Mouse (Mus musculus) midbrain, embryonic 11.5 days (tissue): ENCODE measurements around the gene Sdhb. TPM values are rescaled to one million over a fixed set of nuclear protein-coding genes. Genes with fewer than 3 reads are reported as not detected.

Experiments used
- ATAC-seq: fragments of 200-750 bp; cut with Nextera tagmentation; 2 replicates; pipeline ENCODE4 v1.8.0; 2017; ENCODE audit warnings: moderate TSS enrichment, moderate library complexity; ENCODE audit not compliant: low FRiP score
- DNase-seq: peaks from one replicate; pipeline ENCODE4 v3.0.0; 2015; ENCODE audit warnings: low spot score; ENCODE audit errors: missing footprints
- H3K27ac ChIP-seq: fragments of 300-500 bp; sonication (generic); 2 replicates; pipeline ENCODE4 v1.5.1; 2014; ENCODE audit warnings: low read depth, low read length
- H3K27me3 ChIP-seq: fragments of 300-500 bp; sonication (generic); 2 replicates; pipeline ENCODE4 v1.6.1; 2014; ENCODE audit warnings: mild to moderate bottlenecking, low read length, moderate library complexity, mixed read lengths; ENCODE audit not compliant: control insufficient read depth, insufficient read depth
- H3K36me3 ChIP-seq: fragments of 300-500 bp; sonication (generic); 2 replicates; pipeline ENCODE4 v1.6.1; 2014; ENCODE audit warnings: mild to moderate bottlenecking, low read length, moderate library complexity, mixed read lengths; ENCODE audit not compliant: control insufficient read depth, insufficient read depth
- H3K4me1 ChIP-seq: fragments of 300-500 bp; sonication (generic); 2 replicates; pipeline ENCODE4 v1.6.1; 2014; ENCODE audit warnings: low read length; ENCODE audit not compliant: control insufficient read depth, insufficient read depth
- H3K4me2 ChIP-seq: fragments of 300-500 bp; sonication (generic); 2 replicates; pipeline ENCODE4 v1.6.1; 2014; ENCODE audit warnings: mild to moderate bottlenecking, moderate library complexity
- H3K4me3 ChIP-seq: fragments of 300-500 bp; sonication (generic); 2 replicates; pipeline ENCODE4 v1.5.1; 2014; ENCODE audit warnings: low read depth, low read length
- H3K9ac ChIP-seq: fragments of 300-500 bp; sonication (generic); 2 replicates; pipeline ENCODE4 v1.6.1; 2014; ENCODE audit warnings: low read length
- H3K9me3 ChIP-seq: fragments of 300-500 bp; sonication (generic); 2 replicates; pipeline ENCODE4 v1.6.1; 2016; ENCODE audit warnings: low read length; ENCODE audit not compliant: control insufficient read depth
- WGBS: fragments of 180-500 bp; shearing (Covaris S2); extraction: QIAGEN DNeasy Blood & Tissue Kit; methylation state at CpG from one replicate; pipeline ENCODE4 v1.1.7; 2014; 5-methylcytosine and 5-hydroxymethylcytosine counted together
- polyA plus RNA-seq: library from polyadenylated mRNA; unstranded; fragments of >200 nt; fragmentation: Nextera tagmentation; extraction: Ambion mirVana; gene quantifications from 2 replicates; pipeline ENCODE4 v1.2.1, GENCODE M21; 2014

Gene Sdhb
- polyA plus RNA-seq, 1 experiment from 2014 or later = 422 TPM

DNA sequence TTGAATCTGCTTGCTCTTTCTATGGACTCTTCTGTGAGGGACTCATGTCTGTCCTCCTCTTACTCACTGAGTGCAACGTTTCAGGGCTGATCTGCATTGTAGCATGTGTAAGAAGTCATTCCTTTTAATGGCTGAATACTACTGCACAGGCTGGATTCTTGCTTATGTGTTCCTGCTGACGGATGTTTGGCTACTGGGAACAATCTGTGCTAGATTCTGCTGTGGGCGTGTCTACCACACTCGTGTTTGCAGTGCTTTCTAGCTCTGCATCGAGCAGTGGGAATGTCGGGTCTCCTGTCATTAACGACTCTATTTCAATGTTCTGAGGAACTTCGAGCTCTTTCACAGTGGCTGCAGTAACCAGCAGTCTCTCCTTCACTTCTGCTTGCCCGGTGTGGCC lies 63.0 kb downstream of the Sdhb start:
- ATAC-seq (no peak), DNase-seq (no peak)
- H3K4me3 ChIP-seq = no peak overlapping the region
- H3K9me3 ChIP-seq = no peaks in the 10 kb centered on the region
- WGBS = 79% methylated on average over 9 of the region's 9 CpGs
- peaks cover 4% of the 10 kb centered on the region for H3K36me3 ChIP-seq
- no peaks in the 10 kb centered on the region for H3K27me3 ChIP-seq
- H3K9ac ChIP-seq = no peak overlapping the region
- H3K4me2 ChIP-seq = no peak overlapping the region
- H3K27ac ChIP-seq = no peak overlapping the region
- H3K4me1 ChIP-seq = peaks cover 18% of the 10 kb centered on the region

DNA sequence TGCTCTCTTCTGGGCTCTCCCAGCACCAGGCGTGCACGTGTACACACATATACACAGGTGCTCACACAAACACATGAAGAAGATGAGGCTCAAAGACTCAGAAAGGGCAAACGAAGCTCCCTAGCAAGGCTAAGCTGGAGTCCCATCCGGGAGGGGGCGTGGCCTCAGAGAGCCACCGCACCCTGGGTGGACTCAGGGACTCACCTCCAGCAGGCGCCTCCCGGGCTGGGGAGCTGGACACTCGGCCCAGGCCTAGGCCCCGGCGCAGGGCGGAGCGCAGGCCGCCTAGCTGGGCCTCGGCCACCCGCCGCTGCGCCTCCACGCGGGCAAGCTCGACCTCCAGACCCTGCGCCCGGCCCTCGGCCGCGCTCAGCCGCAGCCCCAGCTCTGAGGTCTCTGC lies 64.0 kb downstream of the Sdhb start:
- no peak overlapping the region for H3K27ac ChIP-seq
- peaks cover 4% of the 10 kb centered on the region for H3K36me3 ChIP-seq
- ATAC-seq (no peak), DNase-seq (no peak)
- no peak overlapping the region for H3K4me2 ChIP-seq
- H3K9me3 ChIP-seq = no peaks in the 10 kb centered on the region
- 79% methylated on average over 27 of the region's 27 CpGs for WGBS
- no peak overlapping the region for H3K4me3 ChIP-seq
- peaks cover 18% of the 10 kb centered on the region for H3K4me1 ChIP-seq
- H3K9ac ChIP-seq = no peak overlapping the region
- no peaks in the 10 kb centered on the region for H3K27me3 ChIP-seq

Other genes with a start within 250 kb of the Sdhb start
- gene Padi6, start 218.6 kb upstream of the Sdhb start, polyA plus RNA-seq = 0.15 TPM in 1 of 2 replicates, not detected in the other
- 0.26 and 0.27 TPM in 2 replicates for gene Padi4, start 187.0 kb upstream of the Sdhb start, polyA plus RNA-seq
- gene Padi3, start 150.6 kb upstream of the Sdhb start, polyA plus RNA-seq = 0.06 TPM in 1 of 2 replicates, not detected in the other
- gene Padi1, start 115.4 kb upstream of the Sdhb start, polyA plus RNA-seq = 0.04 and 0.07 TPM in 2 replicates
- gene Padi2, start 54.9 kb upstream of the Sdhb start, polyA plus RNA-seq = 0.47 and 0.49 TPM in 2 replicates
- gene Atp13a2, start 25.7 kb downstream of the Sdhb start, polyA plus RNA-seq = 28.5 and 33.4 TPM in 2 replicates
- gene Mfap2, start 49.2 kb downstream of the Sdhb start, polyA plus RNA-seq = 250 and 254 TPM in 2 replicates
- 6.3 and 8.3 TPM in 2 replicates for gene Crocc, start 99.3 kb downstream of the Sdhb start, polyA plus RNA-seq
- 40.0 and 43.5 TPM in 2 replicates for gene Necap2, start 117.2 kb downstream of the Sdhb start, polyA plus RNA-seq
- not detected in 2 replicates for gene Spata21, start 127.1 kb downstream of the Sdhb start, polyA plus RNA-seq
- 33.9 and 34.5 TPM in 2 replicates for gene Szrd1, start 178.6 kb downstream of the Sdhb start, polyA plus RNA-seq
- 22.4 and 23.8 TPM in 2 replicates for gene Fbxo42, start 186.7 kb downstream of the Sdhb start, polyA plus RNA-seq